Mouse (Mus musculus) embryonic facial prominence, embryonic 11.5 days (tissue): Measurements from ENCODE around the gene Csnk1e. TPM values are rescaled to one million over a fixed set of nuclear protein-coding genes. Genes with fewer than 3 reads are reported as not detected.

Source experiments
- ATAC-seq: fragments of 200-750 bp; cut with Nextera tagmentation; replicated peaks from 2 replicates; pipeline ENCODE4 v1.8.0; 2017; ENCODE audit warnings: low read depth; ENCODE audit not compliant: insufficient number of reproducible peaks, low FRiP score, low TSS enrichment
- DNase-seq: peaks from one replicate; pipeline ENCODE4 v3.0.0-alpha.2; 2015; ENCODE audit warnings: low spot score
- H3K27ac ChIP-seq: fragments of 300-500 bp; sonication (generic); replicated peaks from 2 replicates; pipeline ENCODE4 v1.5.1; 2014; ENCODE audit warnings: mild to moderate bottlenecking, low read depth, low read length, control low read depth
- H3K27me3 ChIP-seq: fragments of 300-500 bp; sonication (generic); 2 replicates; pipeline ENCODE4 v1.6.1; 2014; ENCODE audit warnings: mild to moderate bottlenecking, low read length, moderate library complexity, mixed read lengths; ENCODE audit not compliant: control insufficient read depth, insufficient read depth
- H3K36me3 ChIP-seq: fragments of 300-500 bp; sonication (generic); replicated peaks from 2 replicates; pipeline ENCODE4 v1.6.1; 2014; ENCODE audit warnings: low read depth, mild to moderate bottlenecking, low read length, moderate library complexity, mixed read lengths; ENCODE audit not compliant: control insufficient read depth, insufficient read depth
- H3K4me1 ChIP-seq: fragments of 300-500 bp; sonication (generic); 2 replicates; pipeline ENCODE4 v1.6.1; 2014; ENCODE audit warnings: low read length, mixed read lengths; ENCODE audit not compliant: control insufficient read depth, insufficient read depth
- H3K4me2 ChIP-seq: fragments of 300-500 bp; sonication (generic); 2 replicates; pipeline ENCODE4 v1.6.1; 2014; ENCODE audit warnings: low read depth, mild to moderate bottlenecking, control low read depth, low read length, moderate library complexity
- H3K4me3 ChIP-seq: fragments of 300-500 bp; sonication (generic); 2 replicates; pipeline ENCODE4 v1.5.1; 2014; ENCODE audit warnings: low read depth, low read length, control low read depth
- H3K9ac ChIP-seq: fragments of 300-500 bp; sonication (generic); replicated peaks from 2 replicates; pipeline ENCODE4 v1.6.1; 2014; ENCODE audit warnings: mild to moderate bottlenecking, control low read depth, low read length
- H3K9me3 ChIP-seq: fragments of 300-500 bp; sonication (generic); replicated peaks from 2 replicates; pipeline ENCODE4 v1.6.1; 2016; ENCODE audit warnings: mild to moderate bottlenecking, low read length, inconsistent platforms, mixed read lengths; ENCODE audit not compliant: control insufficient read depth
- WGBS: fragments of 180-500 bp; shearing (Covaris S2); extraction: QIAGEN DNeasy Blood & Tissue Kit; methylation state at CpG from one replicate; pipeline ENCODE4 v1.1.7; 2014; 5-methylcytosine and 5-hydroxymethylcytosine counted together
- polyA plus RNA-seq: library from polyadenylated mRNA; unstranded; fragments of >200 nt; fragmentation: Nextera tagmentation; extraction: Ambion mirVana; gene quantifications from 2 replicates; pipeline ENCODE4 v1.2.1, GENCODE M21; 2014

The Csnk1e gene
- polyA plus RNA-seq, 1 experiment from 2014 or later: 108 TPM

- WGBS: 71% methylated on average over 7 of the region's 7 CpGs
- Histone ChIP-seq H3K27me3 (no peaks in the 10 kb centered on the region), H3K4me1 (peaks cover 12% of the 10 kb centered on the region), H3K4me3 (no peak overlapping the region), H3K4me2 (no peak overlapping the region), H3K36me3 (peaks cover 15% of the 10 kb centered on the region), H3K27ac (no peak overlapping the region), H3K9ac (no peak overlapping the region), H3K9me3 (no peaks in the 10 kb centered on the region)
- ATAC-seq (no peak), DNase-seq (no peak)
These were observed 18.9 kb downstream of the Csnk1e start for GRCm38 (mm10) chr15:79436481-79436921.

DNA sequence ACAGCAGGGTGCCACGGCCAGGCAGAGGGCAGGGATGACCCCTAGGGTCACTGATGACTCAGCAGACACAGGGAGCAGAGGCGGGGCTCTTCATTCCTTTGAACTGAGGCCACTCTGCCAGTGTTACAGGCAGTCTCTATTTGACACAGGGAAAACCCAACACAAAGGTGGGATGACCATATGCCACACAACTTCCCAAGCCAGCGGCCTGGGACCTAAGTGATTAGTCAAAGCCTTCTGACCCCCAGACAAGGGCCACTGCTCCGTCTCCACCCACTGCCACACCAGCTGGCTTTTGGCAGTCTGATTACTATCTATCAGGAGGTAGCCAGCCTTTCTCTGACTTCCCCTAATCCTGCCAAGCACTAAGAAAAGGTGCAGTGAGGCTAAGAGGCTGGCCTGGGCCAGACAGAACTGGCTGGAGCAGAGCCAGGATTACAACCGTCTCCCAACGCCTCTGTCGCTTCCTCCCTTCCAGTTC is 20.1 kb downstream of the Csnk1e start:
- H3K27ac ChIP-seq: no peak overlapping the region
- 62% methylated on average over 7 of the region's 7 CpGs for WGBS
- H3K36me3 ChIP-seq: peaks cover 20% of the 10 kb centered on the region
- no peak overlapping the region for H3K9ac ChIP-seq
- no peaks in the 10 kb centered on the region for H3K9me3 ChIP-seq
- ATAC-seq (no peak), DNase-seq (no peak)
- H3K4me2 ChIP-seq: no peak overlapping the region
- no peak overlapping the region for H3K4me3 ChIP-seq
- peaks cover 9% of the 10 kb centered on the region for H3K4me1 ChIP-seq
- H3K27me3 ChIP-seq: no peaks in the 10 kb centered on the region

- no peak overlapping the region for H3K4me2 ChIP-seq
- no peaks in the 10 kb centered on the region for H3K27me3 ChIP-seq
- H3K9ac ChIP-seq: no peak overlapping the region
- 56% methylated on average over 21 of the region's 21 CpGs for WGBS
- DNase-seq: no peak
- H3K36me3 ChIP-seq: peaks cover 31% of the 10 kb centered on the region
- H3K9me3 ChIP-seq: no peaks in the 10 kb centered on the region
- no peak overlapping the region for H3K4me3 ChIP-seq
- no peak overlapping the region for H3K27ac ChIP-seq
- H3K4me1 ChIP-seq: no peaks in the 10 kb centered on the region
- ATAC-seq: no peak
These were observed 22.5 kb downstream of the Csnk1e start for GRCm38 (mm10) chr15:79432892-79433291.

- peaks cover 28% of the 10 kb centered on the region for H3K36me3 ChIP-seq
- no peak for DNase-seq
- H3K27me3 ChIP-seq: no peaks in the 10 kb centered on the region
- no peaks in the 10 kb centered on the region for H3K4me1 ChIP-seq
- no peaks in the 10 kb centered on the region for H3K9me3 ChIP-seq
- no peak overlapping the region for H3K4me3 ChIP-seq
- H3K9ac ChIP-seq: no peak overlapping the region
- ATAC-seq: no peak
- H3K27ac ChIP-seq: no peak overlapping the region
- H3K4me2 ChIP-seq: no peak overlapping the region
- 88% methylated on average over 11 of the region's 11 CpGs for WGBS
These were observed 23.0 kb downstream of the Csnk1e start for GRCm38 (mm10) chr15:79432328-79432727.

DNA sequence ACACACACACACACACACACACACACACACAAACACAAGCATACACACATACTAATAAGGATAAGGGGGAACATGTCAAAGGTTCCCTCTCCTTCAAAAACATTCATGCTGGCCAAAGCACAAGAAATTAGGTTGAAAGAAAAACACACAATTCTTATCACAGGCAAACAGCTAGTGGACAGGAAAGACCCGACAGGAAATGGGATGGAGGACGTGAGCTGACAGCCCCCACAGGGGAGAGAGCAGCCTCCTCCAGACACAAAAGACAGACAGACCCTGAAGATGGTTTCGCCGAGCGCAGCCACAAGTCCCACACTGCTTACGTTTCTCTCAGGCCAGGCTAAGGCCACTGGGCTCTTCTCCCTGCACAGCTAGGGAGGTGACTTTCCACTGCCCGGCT is 23.4 kb downstream of the Csnk1e start:
- no peaks in the 10 kb centered on the region for H3K27me3 ChIP-seq
- no peak overlapping the region for H3K27ac ChIP-seq
- no peaks in the 10 kb centered on the region for H3K4me1 ChIP-seq
- no peak overlapping the region for H3K9ac ChIP-seq
- no peak for ATAC-seq
- H3K9me3 ChIP-seq: no peaks in the 10 kb centered on the region
- H3K4me3 ChIP-seq: no peak overlapping the region
- WGBS: 64% methylated on average over 7 of the region's 7 CpGs
- no peak for DNase-seq
- H3K36me3 ChIP-seq: peaks cover 28% of the 10 kb centered on the region
- no peak overlapping the region for H3K4me2 ChIP-seq

GRCm38 (mm10) chr15:79430461-79431000 is 24.8 kb downstream of the Csnk1e start:
- Histone ChIP-seq H3K27me3 (no peaks in the 10 kb centered on the region), H3K36me3 (peaks cover 32% of the 10 kb centered on the region), H3K27ac (no peak overlapping the region)

DNA sequence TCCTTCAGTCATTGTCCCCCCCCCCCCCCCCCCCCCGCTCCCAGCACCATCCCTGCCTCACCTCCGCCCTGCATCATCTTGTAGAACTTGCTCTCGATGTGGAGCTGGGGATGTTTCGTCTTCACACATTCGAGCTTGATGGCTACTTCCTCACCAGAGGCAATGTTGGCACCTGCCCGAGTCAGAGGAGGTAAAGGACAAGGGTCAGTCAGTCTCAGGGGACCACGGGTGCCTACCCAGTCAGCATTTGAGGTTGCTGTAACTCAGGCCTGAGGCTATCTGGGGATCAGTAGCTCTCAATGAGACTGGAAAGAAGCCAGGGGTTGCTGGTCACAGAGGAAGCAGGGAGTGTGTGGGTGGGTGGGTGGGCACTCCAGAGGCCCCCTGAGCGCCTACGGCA is 25.4 kb downstream of the Csnk1e start:
- DNase-seq (no peak), ATAC-seq (no peak)
- Histone ChIP-seq H3K4me1 (no peaks in the 10 kb centered on the region), H3K4me2 (no peak overlapping the region), H3K4me3 (no peak overlapping the region), H3K36me3 (peaks cover 33% of the 10 kb centered on the region), H3K9ac (no peak overlapping the region), H3K27me3 (no peaks in the 10 kb centered on the region), H3K9me3 (no peaks in the 10 kb centered on the region), H3K27ac (no peak overlapping the region)
- 91% methylated on average over 8 of the region's 9 CpGs for WGBS

More at GRCm38 (mm10) chr15:79430461-79431000, 24.8 kb downstream of the Csnk1e start:
- H3K4me3 ChIP-seq: no peak overlapping the region
- no peaks in the 10 kb centered on the region for H3K4me1 ChIP-seq
- H3K4me2 ChIP-seq: no peak overlapping the region
- 75% methylated on average over 10 of the region's 10 CpGs for WGBS
- ATAC-seq (no peak), DNase-seq (no peak)
- H3K9me3 ChIP-seq: no peaks in the 10 kb centered on the region
- H3K9ac ChIP-seq: no peak overlapping the region

DNA sequence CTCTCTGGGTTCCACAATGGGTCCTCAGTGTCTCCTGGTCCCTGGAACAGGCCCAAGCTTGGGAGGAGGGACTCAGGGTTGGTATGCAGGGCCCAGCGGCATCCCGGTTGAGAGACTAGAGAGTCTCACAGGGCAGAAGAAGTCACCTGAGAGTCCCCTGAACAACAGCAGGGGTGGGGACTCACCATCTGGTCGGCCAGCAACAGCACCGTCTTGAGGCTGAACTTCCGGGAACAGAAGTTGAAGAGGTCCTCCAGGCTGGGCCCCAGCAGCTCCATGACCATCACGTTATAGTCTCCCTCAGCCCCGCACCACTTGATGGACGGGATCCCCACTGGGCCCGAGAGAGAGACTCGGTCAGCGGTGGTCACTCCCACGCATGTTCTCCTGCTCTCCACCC is 25.8 kb downstream of the Csnk1e start:
- ATAC-seq: no peak
- H3K4me3 ChIP-seq: no peak overlapping the region
- WGBS: 94% methylated on average over 12 of the region's 12 CpGs
- no peak for DNase-seq
- H3K27ac ChIP-seq: no peak overlapping the region
- H3K4me2 ChIP-seq: no peak overlapping the region
- H3K9me3 ChIP-seq: no peaks in the 10 kb centered on the region
- H3K36me3 ChIP-seq: peaks cover 30% of the 10 kb centered on the region
- H3K9ac ChIP-seq: no peak overlapping the region
- H3K4me1 ChIP-seq: no peaks in the 10 kb centered on the region
- no peaks in the 10 kb centered on the region for H3K27me3 ChIP-seq
